Mouse (Mus musculus): ENCODE measurements around the gene Tfpt. TPM values are rescaled to one million over a fixed set of nuclear protein-coding genes. Genes with fewer than 3 reads are reported as not detected.
"Not testable (repeated sequence)": the region's sequence is repeated elsewhere in the genome, so short reads cannot be mapped to it uniquely, and the experiment has no call there.

The Tfpt gene
- polyA plus RNA-seq, 1 experiment from 2014 or later: 24.6 TPM

GRCm38 (mm10) chr7:3591534-3591933, 38.2 kb downstream of the Tfpt start:
- no peaks in the 10 kb centered on the region for H3K36me3 ChIP-seq
- no peaks in the 10 kb centered on the region for H3K4me1 ChIP-seq
- no peak overlapping the region for H3K4me3 ChIP-seq
- no peak overlapping the region for H3K4me2 ChIP-seq
- no peak overlapping the region for H3K9ac ChIP-seq
- H3K27ac ChIP-seq: no peak overlapping the region
- ATAC-seq (ENCODE audit: insufficient number of reproducible peaks, low FRiP score, low TSS enrichment, low read depth): no peak
- 74% methylated on average over 1 of the region's 1 CpGs for WGBS
- H3K27me3 ChIP-seq: no peaks in the 10 kb centered on the region
- H3K9me3 ChIP-seq: no peaks in the 10 kb centered on the region

- no peaks in the 10 kb centered on the region for H3K9me3 ChIP-seq
- no peaks in the 10 kb centered on the region for H3K4me1 ChIP-seq
- no peak overlapping the region for H3K4me2 ChIP-seq
- H3K27me3 ChIP-seq: no peaks in the 10 kb centered on the region
- H3K4me3 ChIP-seq: no peak overlapping the region
- H3K27ac ChIP-seq: no peak overlapping the region
- H3K9ac ChIP-seq: no peak overlapping the region
- 68% methylated on average over 3 of the region's 3 CpGs for WGBS
- no peaks in the 10 kb centered on the region for H3K36me3 ChIP-seq
- no peak for ATAC-seq (ENCODE audit: insufficient number of reproducible peaks, low FRiP score, low TSS enrichment, low read depth)
Measured at GRCm38 (mm10) chr7:3590550-3590949, 39.2 kb downstream of the Tfpt start.

GRCm38 (mm10) chr7:3587292-3587691, 42.4 kb downstream of the Tfpt start:
- no peaks in the 10 kb centered on the region for H3K27me3 ChIP-seq
- H3K4me2 ChIP-seq: no peak overlapping the region
- no peak overlapping the region for H3K4me3 ChIP-seq
- no peaks in the 10 kb centered on the region for H3K4me1 ChIP-seq
- no peak for ATAC-seq (ENCODE audit: insufficient number of reproducible peaks, low FRiP score, low TSS enrichment, low read depth)
- no peak overlapping the region for H3K9ac ChIP-seq
- H3K36me3 ChIP-seq: no peaks in the 10 kb centered on the region
- no peaks in the 10 kb centered on the region for H3K9me3 ChIP-seq
- WGBS: 72% methylated on average over 1 of the region's 1 CpGs
- H3K27ac ChIP-seq: no peak overlapping the region

GRCm38 (mm10) chr7:3586255-3586654, 43.5 kb downstream of the Tfpt start:
- H3K4me3 ChIP-seq: no peak overlapping the region
- no peaks in the 10 kb centered on the region for H3K27me3 ChIP-seq
- H3K27ac ChIP-seq: no peak overlapping the region
- H3K4me2 ChIP-seq: no peak overlapping the region
- 5% methylated on average over 5 of the region's 5 CpGs for WGBS
- no peak for ATAC-seq (ENCODE audit: insufficient number of reproducible peaks, low FRiP score, low TSS enrichment, low read depth)
- no peaks in the 10 kb centered on the region for H3K36me3 ChIP-seq
- H3K9me3 ChIP-seq: no peaks in the 10 kb centered on the region
- H3K9ac ChIP-seq: no peak overlapping the region
- no peaks in the 10 kb centered on the region for H3K4me1 ChIP-seq

DNA sequence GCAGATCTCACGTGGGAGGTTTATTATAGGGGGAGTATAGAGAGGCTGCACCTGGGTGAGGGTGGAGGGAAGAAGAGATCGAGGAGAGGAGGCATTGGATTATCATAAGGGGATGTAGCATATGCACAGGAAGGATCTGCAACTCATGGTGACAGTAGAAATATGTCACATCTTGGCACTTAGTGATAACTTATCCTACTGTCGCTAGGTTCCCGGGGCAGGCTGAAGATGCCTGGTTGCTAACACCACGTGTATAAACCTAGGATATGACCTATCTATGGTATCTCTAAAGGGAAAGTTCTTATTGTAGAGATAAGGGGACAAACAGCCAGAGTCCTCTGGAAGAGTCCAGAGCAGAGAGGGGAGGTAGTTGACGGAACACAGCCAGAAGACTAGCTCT, 44.0 kb downstream of the Tfpt start:
- no peak overlapping the region for H3K9ac ChIP-seq
- H3K27me3 ChIP-seq: no peaks in the 10 kb centered on the region
- no peaks in the 10 kb centered on the region for H3K36me3 ChIP-seq
- 6% methylated on average over 6 of the region's 6 CpGs for WGBS
- H3K9me3 ChIP-seq: no peaks in the 10 kb centered on the region
- no peak overlapping the region for H3K27ac ChIP-seq
- H3K4me1 ChIP-seq: no peaks in the 10 kb centered on the region
- no peak overlapping the region for H3K4me3 ChIP-seq
- no peak overlapping the region for H3K4me2 ChIP-seq
- no peak for ATAC-seq (ENCODE audit: insufficient number of reproducible peaks, low FRiP score, low TSS enrichment, low read depth)

- ATAC-seq (ENCODE audit: insufficient number of reproducible peaks, low FRiP score, low TSS enrichment, low read depth): no peak
- Histone ChIP-seq H3K9me3 (no peaks in the 10 kb centered on the region), H3K9ac (no peak overlapping the region), H3K4me1 (no peaks in the 10 kb centered on the region), H3K36me3 (no peaks in the 10 kb centered on the region), H3K4me3 (no peak overlapping the region), H3K27ac (no peak overlapping the region), H3K4me2 (no peak overlapping the region), H3K27me3 (no peaks in the 10 kb centered on the region)
- WGBS: 35% methylated on average over 2 of the region's 2 CpGs
Measured at GRCm38 (mm10) chr7:3580029-3580428, 49.7 kb downstream of the Tfpt start.

GRCm38 (mm10) chr7:3578952-3579546, 50.7 kb downstream of the Tfpt start:
- 51% methylated on average over 6 of the region's 6 CpGs for WGBS
- H3K9me3 ChIP-seq: no peaks in the 10 kb centered on the region
- no peaks in the 10 kb centered on the region for H3K36me3 ChIP-seq
- no peak overlapping the region for H3K4me2 ChIP-seq
- no peak overlapping the region for H3K27ac ChIP-seq
- no peak for ATAC-seq (ENCODE audit: insufficient number of reproducible peaks, low FRiP score, low TSS enrichment, low read depth)
- no peaks in the 10 kb centered on the region for H3K4me1 ChIP-seq
- H3K4me3 ChIP-seq: no peak overlapping the region
- no peak overlapping the region for H3K9ac ChIP-seq
- H3K27me3 ChIP-seq: no peaks in the 10 kb centered on the region

GRCm38 (mm10) chr7:3578196-3578595, 51.5 kb downstream of the Tfpt start:
- Histone ChIP-seq H3K27me3 (no peaks in the 10 kb centered on the region), H3K4me3 (no peak overlapping the region), H3K36me3 (no peaks in the 10 kb centered on the region), H3K9ac (no peak overlapping the region), H3K27ac (no peak overlapping the region), H3K9me3 (no peaks in the 10 kb centered on the region), H3K4me1 (no peaks in the 10 kb centered on the region), H3K4me2 (no peak overlapping the region)
- ATAC-seq (ENCODE audit: insufficient number of reproducible peaks, low FRiP score, low TSS enrichment, low read depth): no peak
- WGBS: 81% methylated on average over 2 of the region's 2 CpGs

- no peaks in the 10 kb centered on the region for H3K27me3 ChIP-seq
- 75% methylated on average over 5 of the region's 5 CpGs for WGBS
- no peak overlapping the region for H3K27ac ChIP-seq
- no peaks in the 10 kb centered on the region for H3K36me3 ChIP-seq
- H3K9ac ChIP-seq: no peak overlapping the region
- H3K4me2 ChIP-seq: no peak overlapping the region
- H3K4me1 ChIP-seq: no peaks in the 10 kb centered on the region
- no peak for ATAC-seq (ENCODE audit: insufficient number of reproducible peaks, low FRiP score, low TSS enrichment, low read depth)
- H3K9me3 ChIP-seq: no peaks in the 10 kb centered on the region
- H3K4me3 ChIP-seq: no peak overlapping the region
Measured at GRCm38 (mm10) chr7:3576354-3577124, 53.2 kb downstream of the Tfpt start.

DNA sequence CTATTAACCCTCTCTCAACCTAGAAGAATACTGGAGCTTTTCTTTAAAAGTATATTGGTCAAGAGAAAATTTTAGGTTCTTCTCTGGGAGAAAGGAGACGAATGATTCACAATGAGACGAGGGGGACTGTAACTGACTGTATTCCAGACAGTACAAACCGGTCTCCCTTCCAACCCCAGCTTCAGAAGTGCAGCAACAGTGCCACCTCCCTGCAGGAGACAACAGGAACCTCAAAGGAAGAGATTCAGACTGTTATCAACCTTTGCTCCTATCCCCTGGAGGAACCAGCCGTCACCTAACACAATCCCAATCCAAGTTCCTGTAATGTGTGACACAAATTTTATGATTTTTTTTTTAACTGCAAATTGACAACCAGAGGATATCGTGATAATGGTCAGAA, 55.5 kb downstream of the Tfpt start:
- no peak overlapping the region for H3K4me3 ChIP-seq
- no peaks in the 10 kb centered on the region for H3K36me3 ChIP-seq
- H3K4me1 ChIP-seq: no peaks in the 10 kb centered on the region
- no peaks in the 10 kb centered on the region for H3K9me3 ChIP-seq
- no peak overlapping the region for H3K9ac ChIP-seq
- 47% methylated on average over 5 of the region's 5 CpGs for WGBS
- no peak overlapping the region for H3K27ac ChIP-seq
- no peak overlapping the region for H3K4me2 ChIP-seq
- no peaks in the 10 kb centered on the region for H3K27me3 ChIP-seq
- no peak for ATAC-seq (ENCODE audit: insufficient number of reproducible peaks, low FRiP score, low TSS enrichment, low read depth)

DNA sequence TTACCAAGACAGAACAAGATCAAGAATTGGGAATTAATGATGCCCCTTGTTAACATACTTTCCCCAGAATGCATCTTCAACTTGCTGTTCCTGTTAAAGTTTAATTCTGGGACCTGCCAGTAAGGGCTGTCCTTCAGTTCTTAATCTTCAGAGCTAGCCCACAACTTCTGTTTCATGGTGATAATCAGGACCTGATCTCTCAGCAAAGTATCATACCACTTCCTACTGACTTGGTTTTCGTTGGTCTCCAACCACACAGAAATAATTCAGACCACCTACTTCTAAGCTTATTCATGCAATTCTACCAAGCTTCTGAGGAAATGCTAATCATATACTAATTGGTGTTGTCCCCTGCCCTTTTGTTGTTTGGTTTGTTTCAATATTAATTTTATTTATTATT, 57.9 kb downstream of the Tfpt start:
- 77% methylated on average over 1 of the region's 1 CpGs for WGBS
- no peaks in the 10 kb centered on the region for H3K27me3 ChIP-seq
- no peaks in the 10 kb centered on the region for H3K9me3 ChIP-seq
- no peak overlapping the region for H3K4me3 ChIP-seq
- no peaks in the 10 kb centered on the region for H3K36me3 ChIP-seq
- H3K9ac ChIP-seq: no peak overlapping the region
- H3K27ac ChIP-seq: no peak overlapping the region
- ATAC-seq (ENCODE audit: insufficient number of reproducible peaks, low FRiP score, low TSS enrichment, low read depth): no peak
- no peaks in the 10 kb centered on the region for H3K4me1 ChIP-seq
- no peak overlapping the region for H3K4me2 ChIP-seq

DNA sequence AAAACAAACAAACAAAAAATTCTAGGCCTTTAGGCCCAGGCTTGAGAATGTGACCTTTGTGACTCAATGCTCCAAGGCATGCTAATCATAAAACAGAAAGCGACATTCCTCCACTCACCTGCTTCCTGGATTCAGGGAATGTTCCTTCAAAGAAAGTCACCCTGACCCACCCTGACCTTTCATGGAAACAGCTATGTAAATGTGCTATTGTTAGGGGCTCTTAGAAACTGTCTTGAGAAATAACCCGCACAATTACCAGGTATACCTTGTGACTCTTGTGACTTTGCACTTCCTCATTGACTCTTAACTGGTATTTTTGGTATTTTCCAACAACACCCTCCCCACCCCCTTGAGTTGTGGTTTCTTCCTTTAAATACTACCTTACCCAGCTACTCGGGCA, 59.1 kb downstream of the Tfpt start:
- H3K9me3 ChIP-seq; H3K36me3 ChIP-seq; H3K27ac ChIP-seq; H3K9ac ChIP-seq; H3K27me3 ChIP-seq; H3K4me1 ChIP-seq; ATAC-seq (ENCODE audit: insufficient number of reproducible peaks, low FRiP score, low TSS enrichment, low read depth); H3K4me2 ChIP-seq; H3K4me3 ChIP-seq: not testable (repeated sequence)
- WGBS: 80% methylated on average over 3 of the region's 3 CpGs
